Mouse (Mus musculus) gastrocnemius, postnatal 25 days (tissue): ENCODE measurements around the gene Tnfrsf1b. TPM values are rescaled to one million over a fixed set of nuclear protein-coding genes. Genes with fewer than 3 reads are reported as not detected.
"Not testable (repeated sequence)": the region's sequence is repeated elsewhere in the genome, so short reads cannot be mapped to it uniquely, and the experiment has no call there.

ENCODE experiments used
- DNase-seq: peaks from one replicate; pipeline ENCODE4 v3.0.0; 2022
- total RNA-seq, 2 experiments: library from RNA; stranded (reverse); gene quantifications; 1 replicate in 1 of 2; 2 replicates in 1 of 2; pipeline ENCODE4 v1.2.3; 2021

Tnfrsf1b gene
- total RNA-seq, 2 experiments from 2014 or later, result 2.2 to 3.7 TPM

- no peak for DNase-seq
Measured at GRCm38 (mm10) chr4:145188561-145188960, 58.1 kb downstream of the Tnfrsf1b start.

- no peak for DNase-seq
Measured at GRCm38 (mm10) chr4:145187619-145188018, 59.1 kb downstream of the Tnfrsf1b start.

GRCm38 (mm10) chr4:145178918-145179549 is 67.6 kb downstream of the Tnfrsf1b start:
- DNase-seq, result no peak

- DNase-seq, result not testable (repeated sequence)
Measured at GRCm38 (mm10) chr4:145165542-145165941, 81.1 kb downstream of the Tnfrsf1b start.

- no peak for DNase-seq
Measured at GRCm38 (mm10) chr4:145164111-145164510, 82.6 kb downstream of the Tnfrsf1b start.

Other genes starting within 250 kb of the Tnfrsf1b start
- 10 to 100 TPM; 26.7 to 32.8 TPM for gene Vps13d, start 51.9 kb downstream of the Tnfrsf1b start, total RNA-seq
- gene Tnfrsf8, start 68.3 kb upstream of the Tnfrsf1b start, total RNA-seq, result under 1 TPM in 1 of 2 experiments, not detected in 1; 0.08 TPM